Mouse (Mus musculus) testis, adult 2 months (tissue): Measurements from ENCODE around the gene Sccpdh.

ENCODE experiments used
- CTCF ChIP-seq: fragments of 200-500 bp; IDR thresholded peaks from 2 replicates; pipeline ENCODE4 v1.5.1; 2012; ENCODE audit warnings: low read depth, mild to moderate bottlenecking, inconsistent platforms, low read length, moderate library complexity; ENCODE audit not compliant: control insufficient read depth, insufficient read depth, insufficient replicate concordance
- POLR2A ChIP-seq: fragments of 200-500 bp; IDR thresholded peaks from 2 replicates; pipeline ENCODE4 v1.6.1; 2012; ENCODE audit warnings: low read depth, mild to moderate bottlenecking, inconsistent platforms, low read length, moderate library complexity; ENCODE audit not compliant: control insufficient read depth

DNA sequence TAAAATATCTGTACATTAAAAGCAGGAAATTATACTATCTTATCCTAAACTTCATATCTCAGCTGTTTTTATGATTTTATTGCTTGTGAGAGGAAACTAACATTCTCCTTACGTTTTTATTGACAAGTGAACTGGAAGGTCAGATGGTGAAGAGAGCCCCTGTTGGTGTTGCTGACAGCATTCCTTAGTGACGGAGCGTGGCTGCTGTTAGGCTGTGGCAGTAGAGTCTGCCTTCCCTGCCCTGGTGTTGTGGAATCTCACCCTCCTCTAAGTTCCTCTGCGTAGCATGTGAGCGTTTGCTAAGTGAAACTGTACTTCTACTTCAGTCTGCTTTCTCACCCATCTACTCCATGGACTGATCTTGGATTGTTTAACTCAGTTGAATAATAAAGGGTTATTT is 18.8 kb downstream of the Sccpdh start:
- TF ChIP-seq CTCF (no peak), POLR2A (no peak)
